Mouse (Mus musculus) spleen, postnatal 14 days (tissue): ENCODE results near the gene 1700029F12Rik.
"Not testable (repeated sequence)": the region's sequence is repeated elsewhere in the genome, so short reads cannot be mapped to it uniquely, and the experiment has no call there.

ENCODE experiments used
- DNase-seq, 2 experiments: peaks; one replicate each; pipeline ENCODE4 v3.0.0; 2021 to 2022; ENCODE audit warnings: low spot score in 2 of 2

1700029F12Rik gene

DNA sequence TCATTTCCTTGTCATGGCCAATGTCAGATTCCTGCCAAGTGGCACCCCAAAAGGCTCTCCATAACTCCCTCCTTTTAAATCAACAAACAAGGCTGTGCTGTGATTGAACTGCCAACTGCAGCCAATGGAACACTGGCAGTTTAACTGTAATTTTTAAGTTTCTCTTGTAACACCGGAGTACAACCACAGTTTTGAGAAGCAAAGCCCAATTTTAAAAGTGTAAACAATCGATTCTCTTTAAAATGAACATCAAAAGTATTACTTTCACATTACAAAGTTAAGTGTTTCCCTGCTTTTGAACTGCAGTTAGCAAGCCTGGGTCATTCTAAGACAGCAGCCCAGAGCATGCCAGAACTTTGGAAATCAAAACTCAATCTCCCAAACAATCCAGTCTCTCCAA is at the start of gene 1700029F12Rik:
TSS of gene 1700029F12Rik (minus strand) at position 101 of the 400 bp plus-strand sequence.
- DNase-seq = no peak

DNA sequence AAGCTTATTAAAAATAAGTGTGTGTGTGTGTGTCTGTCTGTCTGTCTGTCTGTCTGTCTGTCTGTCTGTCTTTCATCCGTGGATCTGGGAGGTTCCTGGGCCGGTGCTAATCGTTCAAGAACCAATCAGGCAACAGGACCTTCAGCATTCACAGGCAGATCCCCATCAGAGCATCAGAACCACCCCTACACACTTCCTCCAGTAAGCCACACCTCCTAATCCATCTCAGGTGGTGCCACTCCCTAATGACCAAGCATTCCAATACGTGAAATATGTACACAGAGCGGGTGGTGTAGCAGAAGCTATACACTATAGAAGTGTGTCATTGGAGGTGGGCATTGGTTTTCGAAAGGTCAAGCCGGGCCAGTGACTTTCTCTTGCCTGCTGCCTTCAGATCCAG is 48.3 kb upstream of the 1700029F12Rik start:
- no peak for DNase-seq

DNA sequence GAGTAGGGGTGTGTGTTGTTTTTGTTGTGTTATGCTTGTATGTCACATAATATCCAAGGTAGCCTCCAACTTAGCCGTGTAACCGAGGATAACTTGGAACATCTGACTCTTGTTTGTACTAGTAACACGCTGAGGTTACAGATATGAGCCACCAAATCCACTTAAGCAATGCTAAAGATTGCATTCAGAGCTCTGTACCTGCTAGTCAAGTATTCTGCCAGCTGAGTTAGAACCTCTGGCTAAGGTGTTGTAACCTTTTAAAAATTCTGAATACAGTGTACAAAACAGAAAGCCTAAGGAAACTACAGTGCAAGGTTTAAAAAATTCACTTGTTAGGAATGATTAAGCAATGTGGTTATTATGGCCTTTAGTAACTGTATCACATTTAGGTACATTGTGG is 46.5 kb upstream of the 1700029F12Rik start:
- DNase-seq = no peak

DNA sequence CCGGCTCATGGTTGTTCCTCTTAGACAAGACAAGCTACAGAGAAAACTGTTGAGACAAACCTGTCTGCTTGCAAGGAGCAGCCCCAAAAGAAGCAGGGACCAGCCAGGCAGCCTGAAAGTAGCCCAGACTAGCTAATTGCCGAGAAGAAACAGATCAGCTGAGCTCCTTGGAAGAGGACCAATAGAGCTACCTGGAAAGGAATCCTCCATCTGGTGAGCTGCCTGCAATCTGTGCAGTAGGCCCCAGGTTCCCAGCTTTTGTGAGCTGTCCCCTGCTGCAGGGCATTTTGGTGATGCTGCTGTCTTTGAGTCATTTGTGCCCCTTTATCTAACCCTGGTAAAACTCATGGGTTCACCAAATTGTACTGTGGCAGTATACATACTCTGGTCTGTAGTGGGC is 46.0 kb upstream of the 1700029F12Rik start:
- no peak for DNase-seq

DNA sequence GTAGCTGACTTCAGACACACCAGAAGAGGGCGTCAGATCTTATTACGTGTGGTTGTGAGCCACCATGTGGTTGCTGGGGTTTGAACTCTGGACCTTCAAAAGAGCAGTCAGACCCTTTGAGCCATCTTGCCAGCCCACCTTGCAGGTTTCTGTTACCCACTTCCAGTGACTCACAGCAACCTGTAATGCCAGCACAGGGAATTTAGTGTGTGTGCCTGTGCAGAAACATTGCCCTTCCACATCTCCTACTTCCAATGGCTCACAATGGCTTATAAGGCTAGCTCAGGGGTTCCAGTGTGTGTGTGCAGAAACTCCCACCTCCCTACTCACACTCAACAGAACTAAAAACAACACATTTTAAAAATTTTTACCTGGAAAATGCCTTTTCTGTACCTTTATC is 43.4 kb upstream of the 1700029F12Rik start:
- DNase-seq = no peak

DNA sequence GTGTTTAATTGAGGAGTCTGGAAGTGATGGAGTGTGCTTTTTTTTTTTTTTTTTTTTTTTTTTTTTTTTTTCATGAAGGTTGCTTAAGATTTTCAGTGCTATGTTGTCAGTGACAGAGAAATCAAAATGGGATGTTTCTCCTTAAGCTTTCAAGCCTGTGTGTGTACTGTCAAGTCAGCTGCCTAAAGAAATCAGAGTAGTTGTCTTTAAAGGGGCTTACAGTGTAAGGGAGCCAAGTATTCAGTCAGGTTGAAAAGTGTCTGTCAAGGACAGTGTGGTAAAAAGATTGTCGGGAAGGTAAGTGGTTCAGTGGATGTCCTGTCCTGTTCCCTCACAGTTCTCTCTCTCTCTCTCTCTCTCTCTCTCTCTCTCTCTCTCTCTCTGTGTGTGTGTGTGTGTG is 39.3 kb upstream of the 1700029F12Rik start:
- DNase-seq = no peak

DNA sequence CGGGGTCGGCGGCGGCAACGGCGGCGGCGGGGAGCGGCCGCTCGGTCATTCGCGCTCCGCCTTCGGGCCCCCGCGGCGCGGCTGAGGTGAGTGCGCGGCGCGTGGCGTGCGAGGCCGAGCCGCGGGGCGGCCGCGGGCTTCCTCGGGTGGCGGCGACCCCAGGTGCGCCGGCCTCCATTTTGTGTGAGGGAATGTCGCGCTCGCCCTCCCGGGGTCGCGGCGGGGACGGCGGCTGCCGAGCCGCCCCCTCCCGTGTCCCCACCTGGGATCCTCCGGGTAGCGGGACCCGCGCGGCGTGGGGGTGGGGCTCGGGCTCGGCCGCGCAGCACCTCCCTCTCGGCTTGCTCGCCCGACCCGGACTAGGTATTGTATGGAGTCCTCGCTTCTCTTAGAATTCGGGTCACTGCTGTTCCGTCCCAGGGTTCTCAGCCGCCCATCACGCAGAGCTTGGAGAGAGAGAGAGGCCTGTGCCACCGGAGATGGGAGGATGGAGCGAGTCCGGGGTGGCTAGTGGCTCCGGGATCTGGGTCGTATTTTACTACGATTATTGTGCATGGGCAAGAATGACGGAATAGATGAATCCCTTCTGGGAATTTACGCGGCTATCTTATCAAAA is 37.6 kb upstream of the 1700029F12Rik start:
- DNase-seq = no peak

DNA sequence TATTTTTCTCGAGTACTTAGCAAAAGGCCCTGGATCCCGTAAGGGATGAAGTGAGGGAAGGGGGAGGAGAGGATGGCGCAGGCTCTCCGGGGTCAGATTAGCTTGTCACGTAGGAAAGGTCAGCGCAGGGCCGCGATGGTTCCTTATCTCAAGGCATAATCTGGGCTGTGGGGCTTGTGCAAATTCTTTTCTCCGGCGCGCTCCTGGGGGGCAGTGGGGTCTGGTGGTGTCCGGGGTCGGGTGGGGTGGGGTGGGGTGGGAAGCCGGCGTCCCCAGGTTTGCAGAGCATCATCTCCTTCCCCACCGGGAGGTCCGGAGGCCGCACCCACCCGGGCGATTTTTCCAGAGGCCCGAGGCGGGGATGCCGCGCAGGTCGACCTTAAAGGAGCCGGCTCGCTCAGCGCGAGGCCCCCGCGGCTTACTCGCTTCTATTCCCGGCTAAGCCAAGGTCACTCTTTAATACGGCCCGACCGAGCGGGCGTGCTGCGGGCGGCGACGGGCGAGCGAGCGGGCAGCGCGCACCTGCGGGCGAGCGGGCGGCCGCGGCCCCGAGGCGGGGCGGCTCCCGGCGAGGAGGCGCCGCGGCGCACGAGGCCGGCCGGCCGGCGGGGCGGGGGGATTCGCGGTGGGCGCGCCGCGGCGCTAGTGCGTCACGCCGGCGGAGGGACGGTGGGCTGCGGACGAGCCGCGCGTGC is 36.9 kb upstream of the 1700029F12Rik start:
- no peak for DNase-seq

DNA sequence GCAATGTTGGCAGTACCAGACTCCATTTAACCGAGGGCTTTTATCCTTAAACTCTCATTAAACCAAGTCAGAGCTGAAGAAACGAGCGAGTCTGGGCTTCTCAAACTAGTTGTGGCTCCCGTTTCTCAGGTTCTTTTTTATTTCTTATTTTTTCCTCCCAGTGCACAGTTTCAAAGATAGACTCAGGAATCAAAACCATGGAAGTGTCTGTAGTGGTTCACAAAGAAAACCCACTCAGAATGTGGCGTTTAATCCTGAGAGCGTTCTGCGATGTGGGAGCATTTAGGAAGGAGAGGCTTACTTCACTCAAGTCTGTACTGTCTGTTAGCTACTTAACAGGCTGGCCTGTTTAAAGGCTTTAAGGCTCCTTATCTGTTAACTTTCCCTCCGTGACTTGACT is 34.0 kb upstream of the 1700029F12Rik start:
- no peak for DNase-seq

DNA sequence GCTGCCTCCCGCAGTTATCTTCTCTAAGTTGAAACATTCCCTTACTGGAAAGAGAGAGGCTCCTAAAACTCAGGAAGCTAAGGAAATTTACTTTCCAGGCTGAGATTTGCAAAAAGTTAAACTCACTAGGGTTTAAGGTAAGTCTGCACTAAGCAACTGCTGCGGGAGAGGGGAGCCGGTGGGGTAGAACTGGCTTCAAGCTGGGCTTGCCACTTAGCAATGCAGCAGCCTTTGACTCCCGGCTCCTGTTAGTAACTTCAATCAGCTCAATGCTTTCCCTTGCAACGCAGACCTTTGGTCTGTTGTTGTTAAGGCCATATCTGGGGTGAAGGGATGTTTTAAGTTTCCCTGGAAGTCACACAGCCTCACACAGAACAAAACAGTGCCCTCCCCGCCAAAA is 33.5 kb upstream of the 1700029F12Rik start:
- no peak for DNase-seq

DNA sequence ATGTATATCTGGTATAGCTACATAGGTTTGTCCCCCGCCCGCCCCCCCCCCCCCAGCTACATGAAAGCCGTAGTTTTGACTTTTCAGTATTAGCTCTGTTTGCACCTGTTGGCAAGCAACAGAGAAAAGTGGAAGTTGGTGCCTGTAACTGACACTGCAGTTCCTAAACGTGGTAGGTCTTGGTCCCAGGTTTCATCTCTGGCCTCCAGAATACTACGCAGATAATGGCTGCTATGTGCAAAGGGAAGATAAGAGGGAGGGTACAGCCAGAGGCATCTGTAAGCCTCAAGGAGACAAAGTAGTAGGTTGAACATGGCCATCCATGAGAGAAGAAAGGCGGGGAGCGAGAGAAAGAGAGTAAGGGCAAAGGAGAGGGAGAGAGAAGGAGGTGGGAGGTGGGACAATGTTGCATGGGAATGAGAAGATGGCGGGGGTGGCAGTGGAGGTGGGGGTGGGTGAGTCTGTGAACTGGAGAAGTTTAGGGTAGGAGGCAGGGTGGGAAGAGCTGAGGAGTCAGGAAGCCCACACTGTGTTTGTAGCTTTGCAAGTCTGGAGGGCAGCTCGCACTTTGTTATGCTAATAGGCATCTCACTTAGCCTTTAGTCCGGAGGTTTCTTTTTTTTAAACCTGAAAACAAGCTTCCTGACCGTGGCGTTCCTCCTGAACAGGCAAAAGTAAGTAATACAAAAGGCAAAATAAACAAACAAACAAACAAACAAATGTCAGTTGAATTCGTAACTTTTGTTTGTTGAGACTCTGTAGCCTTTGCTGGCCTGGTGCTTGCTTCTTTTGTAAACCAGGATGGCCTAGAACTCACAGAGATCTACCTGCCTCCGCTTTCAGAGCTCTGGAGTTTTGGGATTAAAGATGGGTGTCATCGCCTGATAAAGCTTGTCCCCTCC is 32.7 kb upstream of the 1700029F12Rik start, which contains the start of gene Fam169a:
TSS of gene Fam169a (plus strand) at position 638 of the 902 bp plus-strand sequence.
- DNase-seq = no peak

DNA sequence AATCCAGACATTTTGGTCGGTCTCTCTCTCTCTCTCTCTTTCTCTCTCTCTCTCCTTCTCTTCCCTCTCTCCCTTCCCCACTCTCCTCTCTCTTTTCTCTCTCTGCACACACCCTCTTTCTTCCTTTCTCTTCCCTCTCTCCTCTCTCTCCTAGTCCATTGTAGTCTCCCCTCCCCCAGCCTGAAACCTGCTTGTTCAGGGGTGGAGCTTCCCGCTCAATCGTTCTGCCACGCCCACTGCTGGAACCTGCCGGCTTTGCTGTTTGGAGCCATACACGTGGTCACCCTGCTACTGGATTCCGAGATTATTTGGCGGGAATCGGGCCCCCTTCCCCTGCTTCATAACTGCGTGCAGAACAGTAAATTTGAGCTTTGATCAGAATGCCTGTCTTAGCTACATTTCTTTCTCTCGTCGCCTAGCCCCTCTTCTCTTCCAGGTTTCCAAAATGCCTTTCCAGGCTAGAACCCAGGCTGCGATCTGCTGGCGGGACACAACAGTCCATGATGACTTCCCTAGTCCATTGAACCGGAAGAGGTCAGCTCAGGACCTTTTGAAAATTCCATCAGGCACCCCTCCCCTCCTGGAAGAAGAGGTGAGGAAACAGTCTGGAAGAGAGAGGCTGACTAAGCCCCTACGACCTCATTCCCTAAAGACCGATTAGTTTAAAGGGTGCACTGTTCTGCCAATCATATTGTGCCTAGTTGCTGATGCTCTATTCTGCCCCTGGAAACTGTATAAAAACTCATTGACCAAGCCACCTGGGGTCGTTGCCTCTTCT is 30.9 kb upstream of the 1700029F12Rik start:
- not testable (repeated sequence) for DNase-seq

DNA sequence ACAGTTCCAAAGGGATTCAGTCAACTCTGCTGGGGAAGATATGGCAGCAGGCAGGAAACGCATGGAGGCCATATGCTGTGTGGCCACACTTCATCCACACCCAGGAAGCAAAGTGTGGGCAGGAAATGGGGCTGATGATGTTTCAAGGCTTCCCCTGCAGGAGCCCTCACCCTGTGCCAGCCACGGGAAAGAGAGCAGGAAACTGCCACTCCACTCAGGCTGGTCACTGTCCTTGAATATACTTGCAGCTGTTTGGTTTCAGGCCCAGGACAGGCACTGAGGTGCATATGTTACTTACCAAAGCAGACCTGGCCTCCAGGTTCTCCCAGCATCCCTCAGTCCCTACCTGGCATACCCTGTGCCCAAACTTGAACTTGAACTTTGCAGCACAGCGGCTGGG is 30.3 kb upstream of the 1700029F12Rik start:
- no peak for DNase-seq

DNA sequence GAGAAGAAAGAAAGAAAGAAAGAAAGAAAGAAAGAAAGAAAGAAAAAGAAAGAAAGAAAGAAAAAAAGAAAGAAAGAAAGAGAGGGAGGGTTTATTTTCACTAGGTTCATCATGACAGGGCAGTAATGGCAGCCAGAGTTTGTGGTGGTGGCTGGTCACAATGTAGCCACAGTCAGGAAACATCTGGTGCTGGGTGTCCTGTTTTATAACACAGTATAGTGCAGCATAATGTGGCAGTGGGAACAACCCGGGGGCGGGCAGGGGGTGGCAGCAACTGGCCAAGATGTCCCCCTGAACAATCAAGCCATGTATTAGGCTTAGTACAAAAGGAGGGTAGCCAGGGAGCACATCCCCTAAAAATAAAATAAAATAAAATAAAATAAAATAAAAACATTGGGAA is 29.3 kb upstream of the 1700029F12Rik start:
- DNase-seq = no peak

DNA sequence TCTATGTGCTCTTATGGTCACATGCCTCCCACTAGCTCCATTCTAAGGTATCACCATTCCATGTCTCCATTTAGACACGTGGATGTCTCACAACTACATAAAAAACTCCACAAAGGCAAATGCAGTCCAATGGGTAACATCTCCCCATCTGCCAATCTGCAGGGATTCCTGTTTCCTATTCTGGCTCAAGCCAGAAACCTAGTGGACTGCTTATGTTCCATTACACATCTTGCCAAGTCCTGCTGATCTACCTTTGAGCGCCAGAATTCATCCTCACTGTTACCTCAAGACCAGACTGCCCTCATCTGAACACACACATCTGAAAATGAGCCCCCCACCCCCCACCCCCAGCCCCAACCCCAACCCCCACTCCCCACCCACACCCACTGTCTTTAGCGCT is 28.0 kb upstream of the 1700029F12Rik start:
- no peak for DNase-seq

DNA sequence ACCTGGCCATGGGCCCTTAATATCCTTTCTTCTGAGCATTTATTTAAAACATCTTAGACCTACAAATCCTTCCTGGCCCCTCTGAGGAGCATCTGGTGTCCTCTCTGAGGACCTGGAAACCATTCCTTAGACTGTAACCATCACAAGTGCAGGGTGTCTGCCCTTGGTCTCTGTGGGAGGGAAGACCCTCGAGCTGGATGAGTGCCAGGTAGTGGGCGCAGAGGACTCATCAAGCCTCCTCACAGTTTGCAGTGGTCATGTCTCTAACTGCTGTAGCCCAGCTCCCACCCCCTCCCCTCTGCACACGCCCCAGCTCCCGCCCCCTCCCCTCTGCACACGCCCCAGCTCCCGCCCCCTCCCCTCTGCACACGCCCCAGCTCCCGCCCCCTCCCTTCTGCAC is 26.2 kb upstream of the 1700029F12Rik start:
- DNase-seq = no peak

DNA sequence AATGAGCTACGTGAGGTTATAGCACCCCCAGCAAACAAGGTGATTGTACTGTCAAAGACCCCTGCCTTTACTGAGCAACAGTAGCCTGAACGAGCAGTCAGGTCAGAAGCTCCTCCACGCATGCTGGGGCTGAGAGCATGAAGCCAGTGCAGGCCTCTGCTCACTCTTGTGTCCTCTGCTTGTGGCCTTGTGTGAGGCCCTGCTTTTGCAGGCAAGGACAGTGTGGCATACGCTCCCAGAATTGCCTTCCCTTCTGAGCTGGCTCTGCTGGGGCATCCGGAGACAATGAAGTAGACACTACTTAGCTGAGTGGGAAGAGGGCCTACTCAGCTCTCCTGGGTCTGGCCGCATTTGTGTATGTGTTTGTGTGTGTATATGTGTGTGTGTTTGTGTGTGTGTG is 25.6 kb upstream of the 1700029F12Rik start:
- DNase-seq = no peak

DNA sequence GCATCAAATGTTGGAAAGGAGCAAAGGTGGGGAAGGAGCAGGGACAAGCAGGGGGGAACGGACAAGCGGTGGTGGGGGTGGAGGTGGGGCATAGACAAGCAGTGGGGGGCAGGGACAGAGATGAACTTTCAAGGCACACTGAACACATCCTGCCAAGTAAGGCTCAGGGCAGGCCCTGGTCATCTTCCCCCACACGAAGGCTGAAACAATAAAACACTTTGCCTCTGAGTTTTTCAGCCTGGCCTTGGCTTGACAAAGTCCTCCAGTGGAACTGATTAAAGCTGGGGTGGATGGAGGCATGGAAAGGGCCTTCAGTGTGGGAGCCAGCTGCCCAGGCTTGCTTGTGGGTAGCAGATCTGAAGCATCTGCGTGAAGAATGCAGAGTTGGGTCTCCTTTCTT is 23.7 kb upstream of the 1700029F12Rik start:
- DNase-seq = no peak

DNA sequence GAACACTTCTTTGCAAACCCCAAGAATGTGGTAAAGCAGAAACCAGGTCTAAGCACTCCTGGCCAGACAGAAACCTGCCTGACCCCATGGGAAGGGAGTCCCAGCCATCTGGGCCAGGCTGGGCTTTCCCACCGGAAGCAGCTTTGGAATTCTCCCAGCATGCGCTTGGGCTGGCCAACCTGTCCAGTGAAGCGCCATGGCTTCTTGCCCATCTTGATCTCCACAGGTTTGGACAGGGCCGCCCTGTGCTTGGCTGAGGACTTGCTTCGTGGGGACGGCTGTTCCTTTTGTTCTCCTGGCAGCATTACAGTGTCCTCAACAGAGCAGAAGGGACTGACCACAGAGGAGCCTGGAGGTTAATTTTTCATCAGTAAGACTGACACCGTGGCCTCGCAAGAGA is 19.7 kb upstream of the 1700029F12Rik start:
- no peak for DNase-seq

DNA sequence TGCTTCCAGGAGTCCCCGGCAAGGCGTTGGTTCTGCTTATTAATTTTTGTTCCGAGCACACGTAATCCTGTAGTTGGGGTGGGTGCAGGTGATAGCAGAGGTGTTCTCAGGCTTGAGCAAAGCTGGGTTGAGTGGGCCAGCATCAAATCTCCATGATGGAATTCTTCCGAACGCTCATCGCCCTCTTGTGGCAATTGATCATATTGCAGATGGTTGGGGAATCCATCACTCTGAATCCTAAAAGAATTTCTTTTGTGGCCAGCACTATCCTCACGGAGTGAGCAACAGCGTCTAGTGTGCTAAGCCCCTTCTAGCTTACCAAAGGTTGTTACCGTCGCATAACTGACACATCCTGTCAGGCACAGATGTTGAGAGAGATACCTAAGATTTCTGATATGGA is 18.5 kb upstream of the 1700029F12Rik start:
- DNase-seq = peak in 1 of 2 experiments; percentile 25

DNA sequence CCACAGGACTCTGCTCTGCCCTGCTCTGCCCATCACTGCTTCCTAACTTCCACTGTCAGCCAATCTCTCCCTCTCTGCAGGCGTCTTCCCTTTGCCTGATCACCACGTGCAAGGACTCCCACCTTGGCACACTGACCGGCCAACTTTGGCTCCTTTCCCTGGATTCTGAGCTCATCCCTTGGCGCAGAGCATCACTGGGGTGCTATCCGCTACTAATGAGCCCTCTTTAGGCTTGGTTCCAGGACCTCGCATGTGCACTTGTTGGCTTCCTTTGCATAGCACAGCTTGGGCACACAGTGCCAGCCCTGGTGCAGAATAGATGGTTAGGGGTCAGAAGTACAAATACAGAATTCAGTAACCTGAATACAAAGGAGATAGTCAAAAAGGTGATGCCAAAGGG is 17.0 kb upstream of the 1700029F12Rik start:
- DNase-seq = no peak

DNA sequence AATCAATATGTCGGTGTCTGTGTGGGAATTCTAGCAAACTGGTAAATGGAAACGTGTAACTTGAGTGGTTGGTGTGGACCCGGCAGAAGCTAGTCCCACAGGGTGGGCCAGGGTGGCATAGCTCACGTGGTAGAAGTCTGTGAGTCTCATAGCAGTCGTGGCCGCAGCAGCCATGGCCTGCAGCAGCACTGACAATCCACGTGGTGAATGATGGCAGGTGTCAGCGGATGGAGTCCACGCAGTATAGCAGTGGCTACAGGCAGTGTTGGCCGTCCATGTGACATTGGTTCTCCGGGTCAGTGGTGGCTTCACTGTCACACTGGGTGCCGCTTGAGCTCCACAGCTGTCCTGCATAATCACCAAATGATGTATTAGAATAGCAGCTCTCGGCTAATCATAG is 4.1 kb downstream of the 1700029F12Rik start:
- no peak for DNase-seq
